Mouse (Mus musculus) forebrain, embryonic 11.5 days (tissue): ENCODE data around the gene Lgals7. TPM values are rescaled to one million over a fixed set of nuclear protein-coding genes. Genes with fewer than 3 reads are reported as not detected.
"Not testable (repeated sequence)": the region's sequence is repeated elsewhere in the genome, so short reads cannot be mapped to it uniquely, and the experiment has no call there.

ENCODE experiments used
- ATAC-seq: fragments of 200-750 bp; cut with Nextera tagmentation; replicated peaks from 2 replicates; pipeline ENCODE4 v1.8.0; 2017; ENCODE audit warnings: moderate TSS enrichment; ENCODE audit not compliant: low FRiP score
- DNase-seq: peaks from one replicate; pipeline ENCODE4 v3.0.0-alpha.2; 2017; ENCODE audit warnings: low spot score
- H3K27ac ChIP-seq: fragments of 300-500 bp; sonication (generic); 2 replicates; pipeline ENCODE4 v1.5.1; 2014; ENCODE audit warnings: low read depth, low read length
- H3K27me3 ChIP-seq: fragments of 300-500 bp; sonication (generic); 2 replicates; pipeline ENCODE4 v1.6.1; 2014; ENCODE audit warnings: mild to moderate bottlenecking, low read length, mixed read lengths; ENCODE audit not compliant: control insufficient read depth, insufficient read depth
- H3K36me3 ChIP-seq: fragments of 300-500 bp; sonication (generic); 2 replicates; pipeline ENCODE4 v1.6.1; 2014; ENCODE audit warnings: mild to moderate bottlenecking, low read length, moderate library complexity, mixed read lengths; ENCODE audit not compliant: control insufficient read depth, insufficient read depth
- H3K4me1 ChIP-seq: fragments of 300-500 bp; sonication (generic); replicated peaks from 2 replicates; pipeline ENCODE4 v1.6.1; 2014; ENCODE audit warnings: low read length, mixed read lengths; ENCODE audit not compliant: control insufficient read depth, insufficient read depth
- H3K4me2 ChIP-seq: fragments of 300-500 bp; sonication (generic); 2 replicates; pipeline ENCODE4 v1.6.1; 2014; ENCODE audit warnings: low read depth, mild to moderate bottlenecking, low read length, moderate library complexity, mixed read lengths; ENCODE audit not compliant: severe bottlenecking
- H3K4me3 ChIP-seq: fragments of 300-500 bp; sonication (generic); 2 replicates; pipeline ENCODE4 v1.5.1; 2014; ENCODE audit warnings: low read depth, low read length
- H3K9ac ChIP-seq: fragments of 300-500 bp; sonication (generic); 2 replicates; pipeline ENCODE4 v1.6.1; 2014; ENCODE audit warnings: low read length
- H3K9me3 ChIP-seq: fragments of 300-500 bp; sonication (generic); 2 replicates; pipeline ENCODE4 v1.6.1; 2016; ENCODE audit warnings: low read length, mixed read lengths; ENCODE audit not compliant: control insufficient read depth
- WGBS: fragments of 180-500 bp; shearing (Covaris S2); extraction: QIAGEN DNeasy Blood & Tissue Kit; methylation state at CpG from one replicate; pipeline ENCODE4 v1.1.7; 2014; 5-methylcytosine and 5-hydroxymethylcytosine counted together
- polyA plus RNA-seq: library from polyadenylated mRNA; unstranded; fragments of >200 nt; fragmentation: Nextera tagmentation; extraction: Ambion mirVana; gene quantifications from 2 replicates; pipeline ENCODE4 v1.2.1, GENCODE M21; 2014

Lgals7 gene
- polyA plus RNA-seq, 1 experiment from 2014 or later = 0.52 TPM

- H3K9me3 ChIP-seq = no peaks in the 10 kb centered on the region
- no peak for DNase-seq
- H3K4me2 ChIP-seq = no peak overlapping the region
- no peak overlapping the region for H3K27ac ChIP-seq
- H3K4me1 ChIP-seq = no peaks in the 10 kb centered on the region
- no peak overlapping the region for H3K4me3 ChIP-seq
- no peaks in the 10 kb centered on the region for H3K36me3 ChIP-seq
- ATAC-seq = no peak
- no peaks in the 10 kb centered on the region for H3K27me3 ChIP-seq
- no peak overlapping the region for H3K9ac ChIP-seq
- 85% methylated on average over 4 of the region's 4 CpGs for WGBS
Measured at GRCm38 (mm10) chr7:28876099-28876498, 12.4 kb downstream of the Lgals7 start.

GRCm38 (mm10) chr7:28877155-28877554, 13.5 kb downstream of the Lgals7 start:
- Histone ChIP-seq H3K27me3 (no peaks in the 10 kb centered on the region), H3K4me2 (no peak overlapping the region), H3K9ac (no peak overlapping the region), H3K27ac (no peak overlapping the region), H3K36me3 (no peaks in the 10 kb centered on the region), H3K4me3 (no peak overlapping the region), H3K4me1 (no peaks in the 10 kb centered on the region), H3K9me3 (no peaks in the 10 kb centered on the region)
- DNase-seq = no peak
- 89% methylated on average over 7 of the region's 7 CpGs for WGBS
- ATAC-seq = no peak

GRCm38 (mm10) chr7:28877856-28878255, 14.2 kb downstream of the Lgals7 start:
- 86% methylated on average over 4 of the region's 4 CpGs for WGBS

GRCm38 (mm10) chr7:28879606-28880005, 16.0 kb downstream of the Lgals7 start:
- H3K4me3 ChIP-seq = no peak overlapping the region

More at GRCm38 (mm10) chr7:28877856-28878255, 14.2 kb downstream of the Lgals7 start:
- no peaks in the 10 kb centered on the region for H3K27me3 ChIP-seq
- H3K36me3 ChIP-seq = no peaks in the 10 kb centered on the region
- no peak overlapping the region for H3K4me2 ChIP-seq
- ATAC-seq = no peak
- no peaks in the 10 kb centered on the region for H3K4me1 ChIP-seq
- H3K27ac ChIP-seq = no peak overlapping the region
- no peak overlapping the region for H3K9ac ChIP-seq
- no peak overlapping the region for H3K4me3 ChIP-seq
- no peak for DNase-seq
- no peaks in the 10 kb centered on the region for H3K9me3 ChIP-seq

GRCm38 (mm10) chr7:28880554-28880953, 16.9 kb downstream of the Lgals7 start:
- no peak overlapping the region for H3K9ac ChIP-seq
- DNase-seq = no peak
- 82% methylated on average over 10 of the region's 10 CpGs for WGBS
- no peaks in the 10 kb centered on the region for H3K27me3 ChIP-seq
- H3K4me2 ChIP-seq = no peak overlapping the region
- no peak overlapping the region for H3K4me3 ChIP-seq
- no peaks in the 10 kb centered on the region for H3K36me3 ChIP-seq
- H3K9me3 ChIP-seq = no peaks in the 10 kb centered on the region
- ATAC-seq = no peak
- no peak overlapping the region for H3K27ac ChIP-seq
- H3K4me1 ChIP-seq = no peaks in the 10 kb centered on the region

More at GRCm38 (mm10) chr7:28879606-28880005, 16.0 kb downstream of the Lgals7 start:
- no peaks in the 10 kb centered on the region for H3K27me3 ChIP-seq
- ATAC-seq = no peak
- H3K4me1 ChIP-seq = no peaks in the 10 kb centered on the region
- H3K36me3 ChIP-seq = no peaks in the 10 kb centered on the region
- H3K9me3 ChIP-seq = no peaks in the 10 kb centered on the region
- no peak overlapping the region for H3K4me2 ChIP-seq
- no peak overlapping the region for H3K27ac ChIP-seq
- H3K9ac ChIP-seq = no peak overlapping the region
- 81% methylated on average over 7 of the region's 7 CpGs for WGBS
- no peak for DNase-seq

GRCm38 (mm10) chr7:28881199-28881598, 17.5 kb downstream of the Lgals7 start, which contains the start of gene Capn12:
TSS of gene Capn12 (plus strand) at chr7:28881422.
- Histone ChIP-seq H3K27me3 (no peaks in the 10 kb centered on the region), H3K27ac (no peak within 1 kb of the TSS), H3K9ac (no peak within 1 kb of the TSS), H3K4me1 (no peaks in the 10 kb centered on the region), H3K9me3 (no peaks in the 10 kb centered on the region), H3K36me3 (no peaks in the 10 kb centered on the region), H3K4me2 (no peak within 1 kb of the TSS), H3K4me3 (no peak within 1 kb of the TSS)
- WGBS = 42% methylated on average over 13 of the region's 13 CpGs
- DNase-seq = no peak
- ATAC-seq = no peak

- Histone ChIP-seq H3K36me3 (no peaks in the 10 kb centered on the region), H3K4me2 (no peak overlapping the region), H3K4me1 (no peaks in the 10 kb centered on the region), H3K4me3 (no peak overlapping the region), H3K27ac (no peak overlapping the region), H3K9me3 (no peaks in the 10 kb centered on the region), H3K9ac (no peak overlapping the region), H3K27me3 (peaks cover 6% of the 10 kb centered on the region; the same call in 1 of the 2 replicates)
- no peak for DNase-seq
- ATAC-seq = no peak
- WGBS = 80% methylated on average over 11 of the region's 11 CpGs
Measured at GRCm38 (mm10) chr7:28883039-28883438, 19.4 kb downstream of the Lgals7 start.

- not testable (repeated sequence) for H3K9me3 ChIP-seq, H3K9ac ChIP-seq, H3K4me3 ChIP-seq, H3K27ac ChIP-seq, H3K36me3 ChIP-seq, ATAC-seq, H3K4me2 ChIP-seq, DNase-seq, H3K4me1 ChIP-seq
- WGBS = 87% methylated on average over 4 of the region's 4 CpGs
- H3K27me3 ChIP-seq = peaks cover 12% of the 10 kb centered on the region
Measured at GRCm38 (mm10) chr7:28883704-28884103, 20.1 kb downstream of the Lgals7 start.

GRCm38 (mm10) chr7:28886486-28886885, 22.8 kb downstream of the Lgals7 start:
- Histone ChIP-seq H3K9ac (no peak overlapping the region), H3K36me3 (no peaks in the 10 kb centered on the region), H3K27me3 (peaks cover 19% of the 10 kb centered on the region), H3K4me1 (peaks cover 5% of the 10 kb centered on the region; the same call in 1 of the 2 replicates), H3K4me3 (no peak overlapping the region), H3K27ac (no peak overlapping the region), H3K9me3 (no peaks in the 10 kb centered on the region), H3K4me2 (no peak overlapping the region)
- no peak for DNase-seq
- 24% methylated on average over 14 of the region's 14 CpGs for WGBS
- no peak for ATAC-seq
